Mouse (Mus musculus) forebrain, postnatal 0 days (tissue): ENCODE results near the gene Tbc1d10c. TPM values are rescaled to one million over a fixed set of nuclear protein-coding genes. Genes with fewer than 3 reads are reported as not detected.

Source experiments
- ATAC-seq: fragments of 200-750 bp; cut with Nextera tagmentation; 2 replicates; pipeline ENCODE4 v1.8.0; 2017; ENCODE audit warnings: mild to moderate bottlenecking, moderate library complexity
- DNase-seq: peaks from one replicate; pipeline ENCODE4 v3.0.0-alpha.2; 2015
- H3K27ac ChIP-seq: fragments of 300-500 bp; sonication (generic); 2 replicates; pipeline ENCODE4 v1.5.1; 2014; ENCODE audit warnings: low read depth, mild to moderate bottlenecking, antibody characterized with exemption, low read length, moderate library complexity, mixed read lengths
- H3K27me3 ChIP-seq: fragments of 300-500 bp; sonication (generic); 2 replicates; pipeline ENCODE4 v1.6.1; 2014; ENCODE audit warnings: mild to moderate bottlenecking, low read length, mixed read lengths; ENCODE audit not compliant: insufficient read depth
- H3K36me3 ChIP-seq: fragments of 300-500 bp; sonication (generic); 2 replicates; pipeline ENCODE4 v1.6.1; 2014; ENCODE audit warnings: mild to moderate bottlenecking, moderate library complexity; ENCODE audit not compliant: insufficient read depth
- H3K4me1 ChIP-seq: fragments of 300-500 bp; sonication (generic); 2 replicates; pipeline ENCODE4 v1.6.1; 2014; ENCODE audit warnings: antibody characterized with exemption; ENCODE audit not compliant: insufficient read depth
- H3K4me2 ChIP-seq: fragments of 300-500 bp; sonication (generic); 2 replicates; pipeline ENCODE4 v1.6.1; 2014; ENCODE audit warnings: low read depth, mild to moderate bottlenecking, moderate library complexity
- H3K4me3 ChIP-seq: fragments of 300-500 bp; sonication (generic); 2 replicates; pipeline ENCODE4 v1.5.1; 2014; ENCODE audit warnings: low read depth, low read length, mixed read lengths
- H3K9ac ChIP-seq: fragments of 300-500 bp; sonication (generic); 2 replicates; pipeline ENCODE4 v1.6.1; 2014; ENCODE audit warnings: mild to moderate bottlenecking
- H3K9me3 ChIP-seq: fragments of 300-500 bp; sonication (generic); 2 replicates; pipeline ENCODE4 v1.6.1; 2016; ENCODE audit warnings: low read length
- CTCF ChIP-seq: sonication (generic); IDR thresholded peaks from 2 replicates; pipeline ENCODE4 v1.5.1; 2016; ENCODE audit warnings: antibody characterized with exemption, control low read depth, low read depth
- WGBS: fragments of 180-500 bp; shearing (Covaris S2); extraction: QIAGEN DNeasy Blood & Tissue Kit; methylation state at CpG from one replicate; pipeline ENCODE4 v1.1.7; 2014; 5-methylcytosine and 5-hydroxymethylcytosine counted together
- polyA plus RNA-seq: library from polyadenylated mRNA; unstranded; fragments of >200 nt; fragmentation: Nextera tagmentation; extraction: Ambion mirVana; gene quantifications from 2 replicates; pipeline ENCODE4 v1.2.1, GENCODE M21; 2015
- total RNA-seq: library from RNA; depleted of rRNA; stranded (reverse); fragments of >200 nt; gene quantifications from 2 replicates; pipeline ENCODE4 v1.2.3, GENCODE M21; 2014

Gene Tbc1d10c
- total and polyA plus RNA-seq, 2 experiments from 2014 or later = 1.5 to 2.9 TPM

DNA sequence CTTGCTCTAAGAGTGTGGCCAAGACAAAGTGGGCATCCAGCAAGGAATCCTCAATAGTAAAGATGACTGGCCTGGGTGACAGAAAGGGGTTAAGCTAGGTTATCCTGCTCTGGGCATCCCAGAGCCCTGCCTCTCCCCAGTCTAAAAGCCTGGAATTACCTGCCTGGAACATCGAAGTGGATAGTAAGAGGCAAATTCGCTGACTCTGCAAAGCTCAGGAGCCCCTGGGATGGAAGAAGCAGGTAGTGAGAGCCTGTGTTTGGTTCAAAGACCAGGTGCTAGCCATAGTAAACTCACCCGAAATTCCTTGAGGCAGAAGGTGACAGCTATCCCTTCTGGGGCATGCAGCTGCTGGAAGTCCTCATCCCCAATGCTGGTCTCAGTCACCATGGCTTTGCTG, 6.1 kb upstream of the Tbc1d10c start:
- ATAC-seq = no peak
- 70% methylated on average over 3 of the region's 3 CpGs for WGBS
- TF ChIP-seq CTCF = no peak

DNA sequence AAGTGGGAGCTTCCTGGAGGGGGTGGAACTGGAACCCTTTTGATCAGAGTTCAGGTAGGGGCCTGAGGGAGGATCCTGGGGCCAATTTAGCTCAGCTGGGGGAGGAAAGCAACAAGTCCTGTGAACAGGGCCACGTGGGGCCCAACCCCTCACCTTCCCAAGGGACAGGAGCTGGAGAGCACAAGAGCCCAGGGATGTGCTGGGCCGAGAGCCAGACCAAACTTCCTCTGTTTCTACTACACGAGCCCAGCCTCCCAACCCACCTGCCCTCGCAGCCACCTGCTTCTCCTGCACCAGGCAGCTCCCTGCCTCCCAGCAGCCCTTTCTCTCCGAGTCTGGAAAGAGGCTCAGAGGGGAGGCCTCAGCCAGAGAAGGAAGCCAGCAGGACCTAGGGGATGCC, 5.5 kb upstream of the Tbc1d10c start:
- no peak for TF ChIP-seq CTCF
- peaks cover 50% of the 10 kb centered on the region for H3K36me3 ChIP-seq
- no peak for ATAC-seq
- no peak overlapping the region for H3K4me2 ChIP-seq
- no peak overlapping the region for H3K4me3 ChIP-seq
- H3K9ac ChIP-seq = no peak overlapping the region
- H3K27me3 ChIP-seq = no peaks in the 10 kb centered on the region
- no peaks in the 10 kb centered on the region for H3K9me3 ChIP-seq
- no peak for DNase-seq
- peaks cover 20% of the 10 kb centered on the region; the same call in 1 of the 2 replicates for H3K4me1 ChIP-seq
- WGBS = 59% methylated on average over 5 of the region's 5 CpGs
- no peak overlapping the region for H3K27ac ChIP-seq

More for the DNA sequence above, 6.1 kb upstream of the Tbc1d10c start:
- Histone ChIP-seq H3K27ac (no peak overlapping the region), H3K4me2 (no peak overlapping the region), H3K9me3 (no peaks in the 10 kb centered on the region), H3K27me3 (no peaks in the 10 kb centered on the region), H3K36me3 (peaks cover 50% of the 10 kb centered on the region), H3K4me3 (no peak overlapping the region), H3K4me1 (peaks cover 23% of the 10 kb centered on the region; the same call in 1 of the 2 replicates), H3K9ac (no peak overlapping the region)
- DNase-seq = no peak

DNA sequence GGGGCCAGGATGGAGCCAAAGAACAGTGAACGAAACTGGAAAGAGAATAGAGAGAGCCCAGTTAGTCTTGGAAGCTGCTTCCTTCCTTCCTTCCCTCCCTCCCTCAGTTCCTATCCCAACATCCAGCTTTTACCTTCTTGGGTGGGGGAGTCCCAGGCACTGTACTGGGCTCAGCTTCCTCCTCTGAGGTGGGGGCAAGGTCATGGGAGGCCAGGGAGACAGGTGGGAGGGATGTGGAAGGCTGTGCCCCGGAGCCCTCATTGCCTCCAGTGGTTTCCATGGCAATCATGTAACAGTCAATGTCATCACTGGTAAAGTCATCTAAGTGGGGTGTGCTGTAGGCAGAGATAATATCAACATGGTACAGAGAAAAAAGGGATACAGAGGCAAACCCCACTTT, 5.0 kb upstream of the Tbc1d10c start:
- DNase-seq = no peak
- TF ChIP-seq CTCF = no peak
- Histone ChIP-seq H3K9ac (no peak overlapping the region), H3K36me3 (peaks cover 50% of the 10 kb centered on the region), H3K4me1 (peaks cover 17% of the 10 kb centered on the region; the same call in 1 of the 2 replicates), H3K4me3 (no peak overlapping the region), H3K9me3 (no peaks in the 10 kb centered on the region), H3K27ac (0 out of 2 replicates have a peak overlapping the region, but pooled peaks have one; percentile 21), H3K27me3 (no peaks in the 10 kb centered on the region), H3K4me2 (no peak overlapping the region)
- 64% methylated on average over 2 of the region's 2 CpGs for WGBS
- no peak for ATAC-seq

DNA sequence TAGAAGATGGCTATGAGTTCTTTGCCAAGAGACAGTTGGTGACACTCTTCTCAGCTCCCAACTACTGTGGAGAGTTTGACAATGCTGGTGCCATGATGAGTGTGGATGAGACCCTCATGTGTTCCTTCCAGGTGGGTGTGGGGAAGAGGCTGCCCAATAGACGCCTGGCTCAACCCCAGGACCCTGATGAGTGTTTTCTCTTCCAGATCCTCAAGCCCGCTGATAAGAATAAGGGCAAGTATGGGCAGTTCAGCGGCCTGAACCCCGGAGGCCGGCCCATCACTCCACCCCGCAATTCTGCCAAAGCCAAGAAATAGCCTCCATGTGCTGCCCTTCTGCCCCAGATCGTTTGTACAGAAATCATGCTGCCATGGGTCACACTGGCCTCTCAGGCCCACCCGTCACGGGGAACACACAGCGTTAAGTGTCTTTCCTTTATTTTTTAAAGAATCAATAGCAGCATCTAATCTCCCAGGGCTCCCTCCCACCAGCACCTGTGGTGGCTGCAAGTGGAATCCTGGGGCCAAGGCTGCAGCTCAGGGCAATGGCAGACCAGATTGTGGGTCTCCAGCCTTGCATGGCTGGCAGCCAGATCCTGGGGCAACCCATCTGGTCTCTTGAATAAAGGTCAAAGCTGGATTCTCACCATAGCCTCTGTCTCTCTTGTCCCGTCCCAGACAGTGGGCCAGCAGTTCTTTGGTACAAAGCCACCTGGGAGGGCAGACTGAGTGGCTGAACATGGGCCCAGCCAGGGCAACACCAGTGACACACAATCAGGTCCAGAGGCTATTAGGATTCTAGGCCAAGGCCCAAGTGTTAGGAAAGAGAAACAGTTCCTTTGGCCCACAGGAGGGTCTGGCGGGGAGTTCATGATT, 3.9 kb upstream of the Tbc1d10c start:
- Histone ChIP-seq H3K9ac (no peak overlapping the region), H3K27me3 (no peaks in the 10 kb centered on the region), H3K27ac (no peak overlapping the region), H3K36me3 (peaks cover 50% of the 10 kb centered on the region), H3K4me3 (no peak overlapping the region), H3K4me2 (no peak overlapping the region), H3K4me1 (peaks cover 11% of the 10 kb centered on the region; the same call in 1 of the 2 replicates), H3K9me3 (no peaks in the 10 kb centered on the region)
- no peak for ATAC-seq
- WGBS = 66% methylated on average over 12 of the region's 12 CpGs
- TF ChIP-seq CTCF = no peak
- DNase-seq = no peak

DNA sequence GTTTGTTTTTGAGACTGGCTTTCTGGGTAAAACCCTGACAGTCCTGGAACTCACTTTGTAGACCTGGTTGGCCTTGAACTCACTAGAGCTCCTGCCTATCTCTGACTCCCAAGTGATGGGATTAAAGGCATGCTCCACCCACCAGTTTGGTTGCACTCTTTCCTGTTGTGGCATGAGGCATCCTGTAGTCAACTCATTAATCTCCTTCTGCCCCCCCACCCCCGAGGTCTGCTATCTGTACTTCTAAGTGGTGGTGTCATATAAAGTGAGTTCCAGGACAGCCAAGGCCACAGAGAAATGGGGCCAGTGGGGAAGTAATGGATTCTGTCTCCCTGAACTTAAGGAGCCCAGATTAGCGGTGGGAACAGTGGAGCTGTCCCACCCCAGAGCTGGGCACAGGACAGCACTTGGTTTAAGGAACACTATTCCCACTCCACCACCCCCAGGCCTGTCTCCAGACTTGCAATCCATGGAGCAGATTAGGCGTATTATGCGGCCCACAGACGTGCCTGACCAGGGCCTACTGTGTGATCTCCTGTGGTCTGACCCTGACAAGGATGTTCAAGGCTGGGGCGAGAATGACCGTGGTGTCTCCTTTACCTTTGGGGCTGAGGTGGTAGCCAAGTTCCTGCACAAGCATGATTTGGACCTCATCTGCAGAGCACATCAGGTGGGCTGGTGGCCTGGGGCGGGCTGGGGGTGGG, 3.1 kb upstream of the Tbc1d10c start:
- Histone ChIP-seq H3K27me3 (no peaks in the 10 kb centered on the region), H3K4me1 (peaks cover 11% of the 10 kb centered on the region; the same call in 1 of the 2 replicates), H3K9ac (no peak overlapping the region), H3K9me3 (no peaks in the 10 kb centered on the region), H3K36me3 (peaks cover 50% of the 10 kb centered on the region), H3K4me3 (no peak overlapping the region), H3K4me2 (no peak overlapping the region), H3K27ac (no peak overlapping the region)
- 89% methylated on average over 8 of the region's 8 CpGs for WGBS
- TF ChIP-seq CTCF = no peak
- ATAC-seq (no peak), DNase-seq (no peak)

DNA sequence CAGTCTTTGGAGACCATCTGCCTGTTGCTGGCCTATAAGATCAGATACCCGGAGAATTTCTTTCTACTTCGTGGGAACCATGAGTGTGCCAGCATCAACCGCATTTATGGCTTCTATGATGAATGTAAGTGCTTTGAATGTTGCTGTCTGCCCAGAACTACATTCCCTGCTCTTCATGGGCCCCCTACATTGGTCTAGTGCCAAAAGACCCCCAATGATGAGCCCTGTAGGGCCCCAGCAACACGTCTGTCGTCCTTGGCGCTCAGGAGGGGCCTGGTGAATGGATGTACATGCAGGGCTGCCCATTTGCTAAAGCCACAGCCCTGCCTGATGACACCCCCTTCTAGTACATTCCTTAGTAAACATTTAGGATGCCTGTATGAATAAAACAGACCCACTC, 2.0 kb upstream of the Tbc1d10c start:
- Histone ChIP-seq H3K27ac (peak overlapping the region; percentile 94; the same call in 1 of the 2 replicates), H3K4me1 (peaks cover 11% of the 10 kb centered on the region; the same call in 1 of the 2 replicates), H3K36me3 (peaks cover 49% of the 10 kb centered on the region), H3K9ac (peak overlapping the region; percentile 95), H3K27me3 (no peaks in the 10 kb centered on the region), H3K4me2 (peak overlapping the region; percentile 88), H3K4me3 (peak overlapping the region; percentile 95), H3K9me3 (no peaks in the 10 kb centered on the region)
- WGBS = 47% methylated on average over 6 of the region's 6 CpGs
- DNase-seq = no peak
- TF ChIP-seq CTCF = no peak
- no peak for ATAC-seq
